ENCODE assay signal across 10 mouse cellular contexts in genomic region chr14:76804447-76805150, GRCm38 (mm10).
A peak's percentile ranks its signal among the peaks of the same experiment; 100 is the strongest.
DNase-seq lines count a peak whose midpoint lies in the region; ATAC-seq and TF ChIP-seq lines count a peak whose summit lies in the region.
"Had no signal": no experiment of that assay in that cellular context is flagged by ENCODE, and none has a peak within 500 bp of the region (broad histone marks: within the 10 kb centered on the region; RNA-seq: fewer than 3 reads in every experiment).

No protein-coding gene starts in this region.

- no peak for TF ChIP-seq CTCF in intestine, postnatal 0 days (IDR thresholded peaks at IDR 0.05; ENCODE audit: low read depth)

- 58% methylated on average over 6 of the region's 6 CpGs for WGBS in embryonic facial prominence, embryonic 13.5 days
- WGBS in intestine, postnatal 0 days, result 24% methylated on average over 6 of the region's 6 CpGs
- 78% methylated on average over 6 of the region's 6 CpGs for WGBS in midbrain, embryonic 11.5 days

- intact Hi-C loops in heart, postnatal 25 days (cut with DNase I), result no loop called here

- H3K27me3 ChIP-seq in embryonic facial prominence, embryonic 13.5 days, result no peaks in the 10 kb centered on the region
- no peaks in the 10 kb centered on the region for H3K27me3 ChIP-seq in intestine, postnatal 0 days (replicated peaks; ENCODE audit: control insufficient read depth, insufficient read depth, low read length)
- no peaks in the 10 kb centered on the region for H3K27me3 ChIP-seq in midbrain, embryonic 11.5 days (ENCODE audit: control insufficient read depth, insufficient read depth, low read length)

- H3K4me3 ChIP-seq in embryonic facial prominence, embryonic 13.5 days, result no peak overlapping the region
- no peak overlapping the region for H3K4me3 ChIP-seq in intestine, postnatal 0 days (ENCODE audit: low read depth, low read length)
- H3K4me3 ChIP-seq in midbrain, embryonic 11.5 days (ENCODE audit: low read depth, low read length), result no peak overlapping the region
- H3K4me3 ChIP-seq: hindbrain, embryonic 10.5 days had no signal

- H3K4me1 ChIP-seq in embryonic facial prominence, embryonic 13.5 days, result peaks cover 26% of the 10 kb centered on the region
- H3K4me1 ChIP-seq in intestine, postnatal 0 days (replicated peaks; ENCODE audit: control insufficient read depth, insufficient read depth, low read length), result peaks cover 11% of the 10 kb centered on the region; the same call in 1 of the 2 replicates
- peaks cover 4% of the 10 kb centered on the region; the same call in 1 of the 2 replicates for H3K4me1 ChIP-seq in midbrain, embryonic 11.5 days (ENCODE audit: control insufficient read depth, insufficient read depth, low read length)

- H3K36me3 ChIP-seq in embryonic facial prominence, embryonic 13.5 days, result no peaks in the 10 kb centered on the region
- no peaks in the 10 kb centered on the region for H3K36me3 ChIP-seq in intestine, postnatal 0 days (ENCODE audit: control insufficient read depth, insufficient read depth)
- H3K36me3 ChIP-seq in midbrain, embryonic 11.5 days (ENCODE audit: control insufficient read depth, insufficient read depth, low read length), result no peaks in the 10 kb centered on the region
- H3K36me3 ChIP-seq: hindbrain, embryonic 10.5 days had no signal

- peak overlapping the region; percentile 48; the same call in 1 of the 2 replicates for H3K27ac ChIP-seq in embryonic facial prominence, embryonic 13.5 days
- peak overlapping the region; percentile 64 for H3K27ac ChIP-seq in intestine, postnatal 0 days (ENCODE audit: low read depth, low read length)
- no peak overlapping the region for H3K27ac ChIP-seq in midbrain, embryonic 11.5 days (ENCODE audit: low read depth, low read length)
- H3K27ac ChIP-seq: hindbrain, embryonic 10.5 days had no signal

- H3K9ac ChIP-seq in embryonic facial prominence, embryonic 13.5 days, result no peak overlapping the region
- H3K9ac ChIP-seq in intestine, postnatal 0 days (ENCODE audit: low read depth, low read length), result no peak overlapping the region
- H3K9ac ChIP-seq in midbrain, embryonic 11.5 days (ENCODE audit: low read length), result no peak overlapping the region

- peak; percentile 77 for DNase-seq in heart, adult 8-10 months (ENCODE audit: low spot score)
- DNase-seq in heart, postnatal 25 days (ENCODE audit: low spot score), result no peak
- peak; percentile 48 for DNase-seq in lung, postnatal 10 days
- DNase-seq in right cerebral cortex, postnatal 10 days (ENCODE audit: low spot score in 2 of 2), result no peak
- no peak for DNase-seq in midbrain, embryonic 11.5 days (ENCODE audit: low spot score, missing footprints)
- no peak for DNase-seq in adrenal gland, postnatal 36 days
- DNase-seq: thymus, postnatal 14 days had no signal

- H3K4me2 ChIP-seq in embryonic facial prominence, embryonic 13.5 days, result no peak overlapping the region
- no peak overlapping the region for H3K4me2 ChIP-seq in intestine, postnatal 0 days (replicated peaks; ENCODE audit: low read depth)
- no peak overlapping the region for H3K4me2 ChIP-seq in midbrain, embryonic 11.5 days

- H3K9me3 ChIP-seq in embryonic facial prominence, embryonic 13.5 days, result no peaks in the 10 kb centered on the region
- no peaks in the 10 kb centered on the region for H3K9me3 ChIP-seq in intestine, postnatal 0 days (ENCODE audit: control insufficient read depth)
- 0 out of 2 replicates have a peak, but pooled peaks cover 2% of the 10 kb centered on the region for H3K9me3 ChIP-seq in midbrain, embryonic 11.5 days (ENCODE audit: control insufficient read depth, low read length)

- no peak for ATAC-seq in embryonic facial prominence, embryonic 13.5 days (ENCODE audit: insufficient number of reproducible peaks, insufficient read depth, low FRiP score, low TSS enrichment, low read depth)
- no peak for ATAC-seq in intestine, postnatal 0 days
- ATAC-seq in midbrain, embryonic 11.5 days (ENCODE audit: low FRiP score), result no peak

Comparison
In these comparisons a context has a peak if more than half of its experiments do, and no peak if none do; other contexts are left out.
1. DNase-seq: peak in heart, adult 8-10 months (single experiment) and lung, postnatal 10 days (single experiment); none in heart, postnatal 25 days (single experiment), right cerebral cortex, postnatal 10 days (0 of 2), midbrain, embryonic 11.5 days (single experiment) and adrenal gland, postnatal 36 days (0 of 2).